Mouse (Mus musculus) ES-Bruce4 (cell line): ENCODE data around the gene Vax2.

Experiments used
- CTCF ChIP-seq: IDR thresholded peaks from one replicate; pipeline ENCODE4 v1.8.1; 2011; ENCODE audit warnings: low read depth, low read length
- EP300 ChIP-seq: IDR thresholded peaks from 2 replicates; pipeline ENCODE4 v1.6.1; 2011; ENCODE audit warnings: low read depth, low read length; ENCODE audit not compliant: insufficient read depth
- POLR2A ChIP-seq: IDR thresholded peaks from one replicate; pipeline ENCODE4 v1.8.1; 2011; ENCODE audit warnings: low read length; ENCODE audit not compliant: insufficient read depth

GRCm38 (mm10) chr6:83693835-83694234 is 17.2 kb upstream of the Vax2 start:
- peak; percentile 64 for TF ChIP-seq CTCF
- no peak for TF ChIP-seq EP300
- no peak for TF ChIP-seq POLR2A
